Mouse (Mus musculus) midbrain, embryonic 11.5 days (tissue): ENCODE measurements around the gene Urod. TPM values are rescaled to one million over a fixed set of nuclear protein-coding genes. Genes with fewer than 3 reads are reported as not detected.

ENCODE experiments used
- ATAC-seq: fragments of 200-750 bp; cut with Nextera tagmentation; 2 replicates; pipeline ENCODE4 v1.8.0; 2017; ENCODE audit warnings: moderate TSS enrichment, moderate library complexity; ENCODE audit not compliant: low FRiP score
- DNase-seq: peaks from one replicate; pipeline ENCODE4 v3.0.0; 2015; ENCODE audit warnings: low spot score; ENCODE audit errors: missing footprints
- H3K27ac ChIP-seq: fragments of 300-500 bp; sonication (generic); 2 replicates; pipeline ENCODE4 v1.5.1; 2014; ENCODE audit warnings: low read depth, low read length
- H3K27me3 ChIP-seq: fragments of 300-500 bp; sonication (generic); 2 replicates; pipeline ENCODE4 v1.6.1; 2014; ENCODE audit warnings: mild to moderate bottlenecking, low read length, moderate library complexity, mixed read lengths; ENCODE audit not compliant: control insufficient read depth, insufficient read depth
- H3K36me3 ChIP-seq: fragments of 300-500 bp; sonication (generic); 2 replicates; pipeline ENCODE4 v1.6.1; 2014; ENCODE audit warnings: mild to moderate bottlenecking, low read length, moderate library complexity, mixed read lengths; ENCODE audit not compliant: control insufficient read depth, insufficient read depth
- H3K4me1 ChIP-seq: fragments of 300-500 bp; sonication (generic); 2 replicates; pipeline ENCODE4 v1.6.1; 2014; ENCODE audit warnings: low read length; ENCODE audit not compliant: control insufficient read depth, insufficient read depth
- H3K4me2 ChIP-seq: fragments of 300-500 bp; sonication (generic); 2 replicates; pipeline ENCODE4 v1.6.1; 2014; ENCODE audit warnings: mild to moderate bottlenecking, moderate library complexity
- H3K4me3 ChIP-seq: fragments of 300-500 bp; sonication (generic); 2 replicates; pipeline ENCODE4 v1.5.1; 2014; ENCODE audit warnings: low read depth, low read length
- H3K9ac ChIP-seq: fragments of 300-500 bp; sonication (generic); 2 replicates; pipeline ENCODE4 v1.6.1; 2014; ENCODE audit warnings: low read length
- H3K9me3 ChIP-seq: fragments of 300-500 bp; sonication (generic); 2 replicates; pipeline ENCODE4 v1.6.1; 2016; ENCODE audit warnings: low read length; ENCODE audit not compliant: control insufficient read depth
- WGBS: fragments of 180-500 bp; shearing (Covaris S2); extraction: QIAGEN DNeasy Blood & Tissue Kit; methylation state at CpG from one replicate; pipeline ENCODE4 v1.1.7; 2014; 5-methylcytosine and 5-hydroxymethylcytosine counted together
- polyA plus RNA-seq: library from polyadenylated mRNA; unstranded; fragments of >200 nt; fragmentation: Nextera tagmentation; extraction: Ambion mirVana; gene quantifications from 2 replicates; pipeline ENCODE4 v1.2.1, GENCODE M21; 2014

The Urod gene
- polyA plus RNA-seq, 1 experiment from 2014 or later, result 85.2 TPM

GRCm38 (mm10) chr4:117017738-117018137, 23.5 kb upstream of the Urod start:
- ATAC-seq, result no peak
- no peak overlapping the region for H3K4me2 ChIP-seq
- H3K36me3 ChIP-seq, result peaks cover 3% of the 10 kb centered on the region
- no peak overlapping the region for H3K27ac ChIP-seq
- H3K9ac ChIP-seq, result no peak overlapping the region
- no peaks in the 10 kb centered on the region; the same call in 1 of the 2 replicates for H3K27me3 ChIP-seq
- no peaks in the 10 kb centered on the region for H3K9me3 ChIP-seq
- peak; percentile 64 for DNase-seq
- peaks cover 6% of the 10 kb centered on the region; the same call in 1 of the 2 replicates for H3K4me1 ChIP-seq
- WGBS, result 88% methylated on average over 2 of the region's 2 CpGs
- no peak overlapping the region for H3K4me3 ChIP-seq

- H3K36me3 ChIP-seq, result no peaks in the 10 kb centered on the region
- H3K4me1 ChIP-seq, result peaks cover 2% of the 10 kb centered on the region; the same call in 1 of the 2 replicates
- DNase-seq (peak; percentile 69), ATAC-seq (no peak)
- 68% methylated on average over 4 of the region's 4 CpGs for WGBS
- no peaks in the 10 kb centered on the region; the same call in 1 of the 2 replicates for H3K27me3 ChIP-seq
- no peak overlapping the region for H3K9ac ChIP-seq
- no peak overlapping the region for H3K27ac ChIP-seq
- H3K4me3 ChIP-seq, result no peak overlapping the region
- H3K4me2 ChIP-seq, result no peak overlapping the region
- H3K9me3 ChIP-seq, result no peaks in the 10 kb centered on the region
Measured at GRCm38 (mm10) chr4:117014901-117015415, 20.7 kb upstream of the Urod start.

- no peak overlapping the region for H3K4me3 ChIP-seq
- no peaks in the 10 kb centered on the region for H3K36me3 ChIP-seq
- WGBS, result 86% methylated on average over 6 of the region's 6 CpGs
- H3K9ac ChIP-seq, result no peak overlapping the region
- H3K9me3 ChIP-seq, result no peaks in the 10 kb centered on the region
- H3K4me1 ChIP-seq, result no peaks in the 10 kb centered on the region
- H3K27ac ChIP-seq, result no peak overlapping the region
- H3K27me3 ChIP-seq, result no peaks in the 10 kb centered on the region; the same call in 1 of the 2 replicates
- ATAC-seq, result no peak
- no peak for DNase-seq
- H3K4me2 ChIP-seq, result no peak overlapping the region
Measured at GRCm38 (mm10) chr4:117013596-117013995, 19.4 kb upstream of the Urod start.

- ATAC-seq (no peak), DNase-seq (peak; percentile 60)
- Histone ChIP-seq H3K4me2 (no peak overlapping the region), H3K9ac (no peak overlapping the region), H3K9me3 (no peaks in the 10 kb centered on the region), H3K4me3 (no peak overlapping the region), H3K27ac (no peak overlapping the region), H3K36me3 (no peaks in the 10 kb centered on the region), H3K4me1 (no peaks in the 10 kb centered on the region), H3K27me3 (no peaks in the 10 kb centered on the region; the same call in 1 of the 2 replicates)
- 91% methylated on average over 5 of the region's 5 CpGs for WGBS
Measured at GRCm38 (mm10) chr4:117010231-117010630, 16.0 kb upstream of the Urod start.

- ATAC-seq, result no peak
- 77% methylated on average over 3 of the region's 3 CpGs for WGBS
- no peaks in the 10 kb centered on the region for H3K36me3 ChIP-seq
- DNase-seq, result no peak
- no peak overlapping the region for H3K4me3 ChIP-seq
- H3K4me2 ChIP-seq, result no peak overlapping the region
- H3K4me1 ChIP-seq, result 0 out of 2 replicates have a peak, but pooled peaks cover 3% of the 10 kb centered on the region
- H3K9ac ChIP-seq, result no peak overlapping the region
- no peak overlapping the region for H3K27ac ChIP-seq
- H3K27me3 ChIP-seq, result no peaks in the 10 kb centered on the region; the same call in 1 of the 2 replicates
- no peaks in the 10 kb centered on the region for H3K9me3 ChIP-seq
Measured at GRCm38 (mm10) chr4:117007058-117007457, 12.8 kb upstream of the Urod start.

GRCm38 (mm10) chr4:117005611-117006400, 11.6 kb upstream of the Urod start:
- Histone ChIP-seq H3K4me2 (no peak overlapping the region), H3K4me1 (0 out of 2 replicates have a peak, but pooled peaks cover 3% of the 10 kb centered on the region), H3K9ac (no peak overlapping the region), H3K36me3 (no peaks in the 10 kb centered on the region), H3K9me3 (no peaks in the 10 kb centered on the region), H3K27me3 (no peaks in the 10 kb centered on the region; the same call in 1 of the 2 replicates), H3K27ac (no peak overlapping the region), H3K4me3 (no peak overlapping the region)
- ATAC-seq, result no peak
- 72% methylated on average over 7 of the region's 7 CpGs for WGBS
- DNase-seq, result peak; percentile 66

- Histone ChIP-seq H3K9me3 (no peaks in the 10 kb centered on the region), H3K36me3 (no peaks in the 10 kb centered on the region), H3K27ac (no peak overlapping the region), H3K4me1 (0 out of 2 replicates have a peak, but pooled peaks cover 3% of the 10 kb centered on the region), H3K27me3 (no peaks in the 10 kb centered on the region; the same call in 1 of the 2 replicates), H3K9ac (no peak overlapping the region), H3K4me2 (no peak overlapping the region), H3K4me3 (no peak overlapping the region)
- no peak for ATAC-seq
- WGBS, result 92% methylated on average over 4 of the region's 4 CpGs
- DNase-seq, result no peak
Measured at GRCm38 (mm10) chr4:117004649-117005048, 10.4 kb upstream of the Urod start.

- H3K4me3 ChIP-seq, result no peak overlapping the region
- no peak overlapping the region for H3K27ac ChIP-seq
- DNase-seq (peak; percentile 95), ATAC-seq (peak; percentile 74)
- no peaks in the 10 kb centered on the region for H3K9me3 ChIP-seq
- no peak overlapping the region for H3K4me2 ChIP-seq
- H3K9ac ChIP-seq, result no peak overlapping the region
- WGBS, result 56% methylated on average over 38 of the region's 38 CpGs
- H3K4me1 ChIP-seq, result 0 out of 2 replicates have a peak, but pooled peaks cover 3% of the 10 kb centered on the region
- H3K36me3 ChIP-seq, result no peaks in the 10 kb centered on the region
- H3K27me3 ChIP-seq, result no peaks in the 10 kb centered on the region; the same call in 1 of the 2 replicates
Measured at GRCm38 (mm10) chr4:117002543-117003521, 8.6 kb upstream of the Urod start.
